Mouse (Mus musculus): Measurements from ENCODE around the gene Natd1. TPM values are rescaled to one million over a fixed set of nuclear protein-coding genes. Genes with fewer than 3 reads are reported as not detected.

Gene Natd1
- polyA plus RNA-seq, 1 experiment from 2014 or later = 19.8 TPM

GRCm38 (mm10) chr11:60912525-60912973 is 2.0 kb downstream of the Natd1 start:
- Histone ChIP-seq H3K9ac (peak overlapping the region; percentile 91), H3K27me3 (replicated peaks) (no peaks in the 10 kb centered on the region), H3K36me3 (no peaks in the 10 kb centered on the region), H3K9me3 (no peaks in the 10 kb centered on the region), H3K4me2 (peak overlapping the region; percentile 84), H3K4me3 (peak overlapping the region; percentile 83), H3K27ac (replicated peaks) (peak overlapping the region; percentile 1), H3K4me1 (peaks cover 39% of the 10 kb centered on the region)
- 18% methylated on average over 7 of the region's 7 CpGs for WGBS
- no peak for ATAC-seq (ENCODE audit: extremely low read depth, insufficient number of reproducible peaks, low FRiP score, low TSS enrichment)

GRCm38 (mm10) chr11:60909626-60910025 is 4.9 kb downstream of the Natd1 start:
- H3K4me1 ChIP-seq = peaks cover 27% of the 10 kb centered on the region
- H3K27ac ChIP-seq (replicated peaks) = no peak overlapping the region
- H3K4me3 ChIP-seq = no peak overlapping the region
- H3K9ac ChIP-seq = no peak overlapping the region
- peaks cover 22% of the 10 kb centered on the region for H3K36me3 ChIP-seq
- no peak for ATAC-seq (ENCODE audit: extremely low read depth, insufficient number of reproducible peaks, low FRiP score, low TSS enrichment)
- H3K9me3 ChIP-seq = no peaks in the 10 kb centered on the region
- no peak overlapping the region for H3K4me2 ChIP-seq
- 76% methylated on average over 1 of the region's 1 CpGs for WGBS
- H3K27me3 ChIP-seq (replicated peaks) = no peaks in the 10 kb centered on the region

GRCm38 (mm10) chr11:60908073-60908472 is 6.5 kb downstream of the Natd1 start:
- H3K4me1 ChIP-seq = peaks cover 20% of the 10 kb centered on the region
- ATAC-seq (ENCODE audit: extremely low read depth, insufficient number of reproducible peaks, low FRiP score, low TSS enrichment) = no peak
- 55% methylated on average over 3 of the region's 3 CpGs for WGBS
- peaks cover 38% of the 10 kb centered on the region for H3K36me3 ChIP-seq
- H3K27ac ChIP-seq (replicated peaks) = no peak overlapping the region
- H3K4me3 ChIP-seq = no peak overlapping the region
- H3K27me3 ChIP-seq (replicated peaks) = no peaks in the 10 kb centered on the region
- no peak overlapping the region for H3K4me2 ChIP-seq
- H3K9me3 ChIP-seq = no peaks in the 10 kb centered on the region
- no peak overlapping the region for H3K9ac ChIP-seq

- peaks cover 13% of the 10 kb centered on the region for H3K4me1 ChIP-seq
- no peak overlapping the region for H3K4me2 ChIP-seq
- no peak for ATAC-seq (ENCODE audit: extremely low read depth, insufficient number of reproducible peaks, low FRiP score, low TSS enrichment)
- no peak overlapping the region for H3K27ac ChIP-seq (replicated peaks)
- H3K9ac ChIP-seq = no peak overlapping the region
- no peaks in the 10 kb centered on the region for H3K9me3 ChIP-seq
- no peaks in the 10 kb centered on the region for H3K27me3 ChIP-seq (replicated peaks)
- 83% methylated on average over 4 of the region's 4 CpGs for WGBS
- H3K4me3 ChIP-seq = no peak overlapping the region
- H3K36me3 ChIP-seq = peaks cover 39% of the 10 kb centered on the region
Measured at GRCm38 (mm10) chr11:60906449-60906848, 8.1 kb downstream of the Natd1 start.

- H3K9ac ChIP-seq = no peak overlapping the region
- H3K4me1 ChIP-seq = peaks cover 9% of the 10 kb centered on the region; the same call in 1 of the 2 replicates
- 85% methylated on average over 10 of the region's 10 CpGs for WGBS
Measured at GRCm38 (mm10) chr11:60905407-60906120, 9.0 kb downstream of the Natd1 start.

GRCm38 (mm10) chr11:60903661-60904061 is 10.9 kb downstream of the Natd1 start:
- Histone ChIP-seq H3K27me3 (replicated peaks) (no peaks in the 10 kb centered on the region), H3K4me2 (no peak overlapping the region), H3K9me3 (no peaks in the 10 kb centered on the region), H3K27ac (replicated peaks) (no peak overlapping the region), H3K4me1 (peaks cover 9% of the 10 kb centered on the region; the same call in 1 of the 2 replicates), H3K9ac (no peak overlapping the region), H3K36me3 (peaks cover 39% of the 10 kb centered on the region), H3K4me3 (no peak overlapping the region)
- no peak for ATAC-seq (ENCODE audit: extremely low read depth, insufficient number of reproducible peaks, low FRiP score, low TSS enrichment)
- WGBS = 84% methylated on average over 6 of the region's 6 CpGs

More at GRCm38 (mm10) chr11:60905407-60906120, 9.0 kb downstream of the Natd1 start:
- peaks cover 39% of the 10 kb centered on the region for H3K36me3 ChIP-seq
- no peak overlapping the region for H3K4me3 ChIP-seq
- no peak overlapping the region for H3K27ac ChIP-seq (replicated peaks)
- H3K27me3 ChIP-seq (replicated peaks) = no peaks in the 10 kb centered on the region
- no peak overlapping the region for H3K4me2 ChIP-seq
- no peaks in the 10 kb centered on the region for H3K9me3 ChIP-seq
- ATAC-seq (ENCODE audit: extremely low read depth, insufficient number of reproducible peaks, low FRiP score, low TSS enrichment) = no peak

- Histone ChIP-seq H3K9ac (no peak overlapping the region), H3K36me3 (peaks cover 39% of the 10 kb centered on the region), H3K4me2 (no peak overlapping the region), H3K4me3 (no peak overlapping the region), H3K9me3 (no peaks in the 10 kb centered on the region), H3K27ac (replicated peaks) (0 out of 2 replicates have a peak overlapping the region, but pooled peaks have one; percentile 1), H3K27me3 (replicated peaks) (no peaks in the 10 kb centered on the region), H3K4me1 (peaks cover 9% of the 10 kb centered on the region; the same call in 1 of the 2 replicates)
- 55% methylated on average over 4 of the region's 4 CpGs for WGBS
- no peak for ATAC-seq (ENCODE audit: extremely low read depth, insufficient number of reproducible peaks, low FRiP score, low TSS enrichment)
Measured at GRCm38 (mm10) chr11:60902486-60902885, 12.1 kb downstream of the Natd1 start.

GRCm38 (mm10) chr11:60902001-60902400 is 12.5 kb downstream of the Natd1 start:
- Histone ChIP-seq H3K36me3 (peaks cover 39% of the 10 kb centered on the region), H3K9me3 (no peaks in the 10 kb centered on the region), H3K4me3 (no peak overlapping the region), H3K27ac (replicated peaks) (0 out of 2 replicates have a peak overlapping the region, but pooled peaks have one; percentile 1), H3K4me1 (peaks cover 13% of the 10 kb centered on the region), H3K27me3 (replicated peaks) (no peaks in the 10 kb centered on the region), H3K4me2 (no peak overlapping the region), H3K9ac (no peak overlapping the region)
- WGBS = 72% methylated on average over 7 of the region's 7 CpGs
- ATAC-seq (ENCODE audit: extremely low read depth, insufficient number of reproducible peaks, low FRiP score, low TSS enrichment) = no peak

GRCm38 (mm10) chr11:60895915-60896314 is 18.6 kb downstream of the Natd1 start:
- H3K9ac ChIP-seq = no peak overlapping the region
- H3K4me2 ChIP-seq = peak overlapping the region; percentile 9; the same call in 1 of the 2 replicates
- H3K4me3 ChIP-seq = no peak overlapping the region
- H3K36me3 ChIP-seq = no peaks in the 10 kb centered on the region
- ATAC-seq (ENCODE audit: extremely low read depth, insufficient number of reproducible peaks, low FRiP score, low TSS enrichment) = no peak
- peak overlapping the region; percentile 65 for H3K27ac ChIP-seq (replicated peaks)
- peaks cover 20% of the 10 kb centered on the region for H3K4me1 ChIP-seq
- no peaks in the 10 kb centered on the region for H3K27me3 ChIP-seq (replicated peaks)
- no peaks in the 10 kb centered on the region for H3K9me3 ChIP-seq
- WGBS = 10% methylated on average over 4 of the region's 4 CpGs

GRCm38 (mm10) chr11:60890744-60891143 is 23.8 kb downstream of the Natd1 start:
- no peak overlapping the region for H3K4me3 ChIP-seq
- no peaks in the 10 kb centered on the region for H3K36me3 ChIP-seq
- H3K4me1 ChIP-seq = peaks cover 24% of the 10 kb centered on the region
- H3K9ac ChIP-seq = no peak overlapping the region
- WGBS = 50% methylated on average over 3 of the region's 3 CpGs
- H3K4me2 ChIP-seq = no peak overlapping the region
- no peaks in the 10 kb centered on the region for H3K27me3 ChIP-seq (replicated peaks)
- no peak overlapping the region for H3K27ac ChIP-seq (replicated peaks)
- H3K9me3 ChIP-seq = no peaks in the 10 kb centered on the region
- ATAC-seq (ENCODE audit: extremely low read depth, insufficient number of reproducible peaks, low FRiP score, low TSS enrichment) = no peak

- no peak for ATAC-seq (ENCODE audit: extremely low read depth, insufficient number of reproducible peaks, low FRiP score, low TSS enrichment)
- H3K9me3 ChIP-seq = no peaks in the 10 kb centered on the region
- no peaks in the 10 kb centered on the region for H3K36me3 ChIP-seq
- no peaks in the 10 kb centered on the region for H3K27me3 ChIP-seq (replicated peaks)
- no peak overlapping the region for H3K27ac ChIP-seq (replicated peaks)
- no peak overlapping the region for H3K4me2 ChIP-seq
- WGBS = 72% methylated on average over 6 of the region's 6 CpGs
- H3K4me3 ChIP-seq = no peak overlapping the region
- H3K4me1 ChIP-seq = peaks cover 20% of the 10 kb centered on the region
- H3K9ac ChIP-seq = no peak overlapping the region
Measured at GRCm38 (mm10) chr11:60890286-60890685, 24.3 kb downstream of the Natd1 start.

- no peak for ATAC-seq (ENCODE audit: extremely low read depth, insufficient number of reproducible peaks, low FRiP score, low TSS enrichment)
- H3K9ac ChIP-seq = no peak overlapping the region
- H3K4me1 ChIP-seq = peaks cover 20% of the 10 kb centered on the region
- H3K27me3 ChIP-seq (replicated peaks) = no peaks in the 10 kb centered on the region
- H3K9me3 ChIP-seq = no peaks in the 10 kb centered on the region
- H3K4me3 ChIP-seq = no peak overlapping the region
- no peak overlapping the region for H3K4me2 ChIP-seq
- 62% methylated on average over 2 of the region's 2 CpGs for WGBS
- no peaks in the 10 kb centered on the region for H3K36me3 ChIP-seq
- no peak overlapping the region for H3K27ac ChIP-seq (replicated peaks)
Measured at GRCm38 (mm10) chr11:60889861-60890260, 24.7 kb downstream of the Natd1 start.
